Mouse (Mus musculus) embryonic facial prominence, embryonic 14.5 days (tissue): ENCODE data around the gene Copg2. TPM values are rescaled to one million over a fixed set of nuclear protein-coding genes. Genes with fewer than 3 reads are reported as not detected.
"Not testable (repeated sequence)": the region's sequence is repeated elsewhere in the genome, so short reads cannot be mapped to it uniquely, and the experiment has no call there.

Experiments
- ATAC-seq: fragments of 200-750 bp; cut with Nextera tagmentation; 2 replicates; pipeline ENCODE4 v1.8.0; 2017; ENCODE audit warnings: low read depth, moderate number of reproducible peaks, moderate TSS enrichment
- DNase-seq: peaks from one replicate; pipeline ENCODE4 v3.0.0-alpha.2; 2015; ENCODE audit warnings: low spot score
- H3K27ac ChIP-seq: fragments of 300-500 bp; sonication (generic); replicated peaks from 2 replicates; pipeline ENCODE4 v1.5.1; 2014; ENCODE audit warnings: low read depth, mild to moderate bottlenecking, low read length, moderate library complexity
- H3K27me3 ChIP-seq: fragments of 300-500 bp; sonication (generic); replicated peaks from 2 replicates; pipeline ENCODE4 v1.6.1; 2014; ENCODE audit warnings: low read length; ENCODE audit not compliant: control insufficient read depth, insufficient read depth
- H3K36me3 ChIP-seq: fragments of 300-500 bp; sonication (generic); 2 replicates; pipeline ENCODE4 v1.6.1; 2014; ENCODE audit warnings: low read length, mixed read lengths; ENCODE audit not compliant: control insufficient read depth, insufficient read depth
- H3K4me1 ChIP-seq: fragments of 300-500 bp; sonication (generic); 2 replicates; pipeline ENCODE4 v1.6.1; 2014; ENCODE audit warnings: antibody characterized with exemption, low read length; ENCODE audit not compliant: control insufficient read depth, insufficient read depth
- H3K4me2 ChIP-seq: fragments of 300-500 bp; sonication (generic); 2 replicates; pipeline ENCODE4 v1.6.1; 2014; ENCODE audit warnings: low read depth, mild to moderate bottlenecking, low read length, moderate library complexity, mixed read lengths
- H3K4me3 ChIP-seq: fragments of 300-500 bp; sonication (generic); 2 replicates; pipeline ENCODE4 v1.5.1; 2014; ENCODE audit warnings: low read depth, mild to moderate bottlenecking, low read length
- H3K9ac ChIP-seq: fragments of 300-500 bp; sonication (generic); 2 replicates; pipeline ENCODE4 v1.6.1; 2014; ENCODE audit warnings: low read depth, mild to moderate bottlenecking, low read length, moderate library complexity, mixed read lengths
- H3K9me3 ChIP-seq: fragments of 300-500 bp; sonication (generic); 2 replicates; pipeline ENCODE4 v1.6.1; 2016; ENCODE audit warnings: low read length; ENCODE audit not compliant: control insufficient read depth
- WGBS: fragments of 180-500 bp; shearing (Covaris S2); extraction: QIAGEN DNeasy Blood & Tissue Kit; methylation state at CpG from one replicate; pipeline ENCODE4 v1.1.7; 2014; 5-methylcytosine and 5-hydroxymethylcytosine counted together
- polyA plus RNA-seq: library from polyadenylated mRNA; unstranded; fragments of >200 nt; fragmentation: Nextera tagmentation; extraction: Ambion mirVana; gene quantifications from 2 replicates; pipeline ENCODE4 v1.2.1, GENCODE M21; 2014

Gene Copg2
- polyA plus RNA-seq, 1 experiment from 2014 or later, result 29.0 TPM

GRCm38 (mm10) chr6:30804389-30805052, 92.1 kb downstream of the Copg2 start:
- not testable (repeated sequence) for H3K27ac ChIP-seq
- peak; percentile 70 for ATAC-seq
- WGBS, result 77% methylated on average over 6 of the region's 6 CpGs

GRCm38 (mm10) chr6:30802915-30803314, 93.7 kb downstream of the Copg2 start:
- not testable (repeated sequence) for H3K4me2 ChIP-seq, DNase-seq, H3K9me3 ChIP-seq, H3K4me1 ChIP-seq, H3K27me3 ChIP-seq, H3K4me3 ChIP-seq, ATAC-seq, H3K9ac ChIP-seq, H3K27ac ChIP-seq
- WGBS, result 87% methylated on average over 7 of the region's 7 CpGs
- H3K36me3 ChIP-seq, result peaks cover 22% of the 10 kb centered on the region

More at GRCm38 (mm10) chr6:30804389-30805052, 92.1 kb downstream of the Copg2 start:
- peaks cover 25% of the 10 kb centered on the region for H3K36me3 ChIP-seq
- DNase-seq, H3K9me3 ChIP-seq, H3K9ac ChIP-seq, H3K4me1 ChIP-seq, H3K4me3 ChIP-seq, H3K4me2 ChIP-seq, H3K27me3 ChIP-seq: not testable (repeated sequence)

GRCm38 (mm10) chr6:30751209-30751608, 145.4 kb downstream of the Copg2 start:
- Histone ChIP-seq H3K4me3 (no peak overlapping the region), H3K27ac (no peak overlapping the region), H3K9ac (no peak overlapping the region), H3K27me3 (no peaks in the 10 kb centered on the region), H3K4me2 (no peak overlapping the region), H3K9me3 (no peaks in the 10 kb centered on the region), H3K36me3 (peaks cover 30% of the 10 kb centered on the region), H3K4me1 (no peaks in the 10 kb centered on the region)
- WGBS, result 74% methylated on average over 2 of the region's 2 CpGs
- ATAC-seq (0 out of 2 replicates have a peak, but pooled peaks have one; percentile 7), DNase-seq (no peak)

GRCm38 (mm10) chr6:30750482-30750881, 146.1 kb downstream of the Copg2 start:
- Histone ChIP-seq H3K27ac (no peak overlapping the region), H3K27me3 (no peaks in the 10 kb centered on the region), H3K9me3 (no peaks in the 10 kb centered on the region), H3K4me3 (no peak overlapping the region), H3K36me3 (peaks cover 37% of the 10 kb centered on the region), H3K9ac (no peak overlapping the region), H3K4me1 (no peaks in the 10 kb centered on the region; the same call in 1 of the 2 replicates), H3K4me2 (no peak overlapping the region)
- WGBS, result 72% methylated on average over 6 of the region's 6 CpGs
- DNase-seq (no peak), ATAC-seq (peak; percentile 50; the same call in 1 of the 2 replicates)

- peak; percentile 54 for ATAC-seq
- H3K27ac ChIP-seq, result no peak overlapping the region
- H3K4me2 ChIP-seq, result no peak overlapping the region
- WGBS, result 44% methylated on average over 1 of the region's 1 CpGs
- H3K36me3 ChIP-seq, result peaks cover 43% of the 10 kb centered on the region
- no peak overlapping the region for H3K4me3 ChIP-seq
- H3K4me1 ChIP-seq, result no peaks in the 10 kb centered on the region; the same call in 1 of the 2 replicates
- H3K9me3 ChIP-seq, result no peaks in the 10 kb centered on the region
- no peaks in the 10 kb centered on the region for H3K27me3 ChIP-seq
- H3K9ac ChIP-seq, result no peak overlapping the region
- DNase-seq, result no peak
These were observed 146.7 kb downstream of the Copg2 start for GRCm38 (mm10) chr6:30749892-30750291.

DNA sequence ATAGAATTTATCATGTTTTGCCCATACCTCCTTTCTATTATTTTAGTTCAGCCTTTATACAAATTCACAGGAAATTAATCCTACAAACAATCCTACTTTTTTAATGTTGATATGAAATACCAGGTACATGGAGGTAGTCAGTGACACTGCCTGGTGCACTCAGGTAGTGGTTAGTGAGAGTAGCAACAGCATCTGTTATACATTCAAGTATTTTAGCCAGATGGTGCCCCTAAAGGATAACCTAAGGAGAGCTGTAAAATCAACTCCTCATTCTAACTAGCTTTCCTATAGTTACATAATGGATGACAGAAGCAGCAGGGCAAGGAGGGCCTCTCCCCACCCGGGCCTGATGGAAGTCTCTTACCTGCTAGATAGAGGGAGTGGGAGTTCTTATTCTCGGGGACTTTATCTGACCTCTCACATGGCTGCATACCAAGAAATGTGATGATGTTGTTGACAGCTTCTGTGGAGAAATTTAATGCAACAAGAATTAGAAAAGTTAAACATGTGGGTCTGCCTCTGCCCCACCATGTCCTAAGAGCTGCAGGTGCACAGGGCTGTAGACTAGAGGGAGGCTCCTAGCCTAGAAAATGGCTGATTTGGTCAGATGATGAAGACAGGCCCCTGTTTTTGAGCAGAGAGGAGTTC, 147.4 kb downstream of the Copg2 start:
- Histone ChIP-seq H3K27me3 (no peaks in the 10 kb centered on the region), H3K4me2 (no peak overlapping the region), H3K9me3 (no peaks in the 10 kb centered on the region), H3K4me1 (no peaks in the 10 kb centered on the region; the same call in 1 of the 2 replicates), H3K27ac (0 out of 2 replicates have a peak overlapping the region, but pooled peaks have one; percentile 33), H3K9ac (no peak overlapping the region), H3K36me3 (peaks cover 46% of the 10 kb centered on the region), H3K4me3 (no peak overlapping the region)
- DNase-seq (no peak), ATAC-seq (0 out of 2 replicates have a peak, but pooled peaks have one; percentile 10)
- WGBS, result 47% methylated on average over 2 of the region's 2 CpGs

DNA sequence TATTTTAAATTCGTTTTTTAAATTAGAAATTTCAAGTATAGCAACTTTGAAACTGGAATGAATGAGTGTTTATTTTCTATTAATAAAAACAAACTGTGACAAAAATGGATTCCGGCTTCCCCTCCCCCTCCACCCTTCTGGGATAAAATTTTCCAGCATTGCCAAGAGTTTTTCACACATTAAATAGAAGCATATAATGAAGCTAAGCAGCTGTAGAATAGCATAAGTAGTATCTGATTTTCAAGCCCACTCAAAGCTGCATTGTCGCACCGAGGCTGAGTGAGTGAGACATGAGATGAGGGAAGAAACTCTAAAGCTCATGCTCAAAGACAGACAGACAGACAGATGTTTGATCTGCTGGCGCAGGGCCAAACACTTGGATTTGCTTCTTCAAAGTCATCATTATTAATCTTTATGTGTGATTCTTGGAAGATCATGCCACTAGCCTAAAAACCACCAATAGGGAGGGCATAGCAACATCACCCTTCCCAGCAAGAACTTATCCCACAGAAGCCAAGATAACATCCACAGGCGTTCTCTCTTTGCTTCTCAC, 148.2 kb downstream of the Copg2 start:
- 70% methylated on average over 6 of the region's 6 CpGs for WGBS
- no peak for ATAC-seq
- H3K36me3 ChIP-seq, result peaks cover 54% of the 10 kb centered on the region
- DNase-seq, result no peak
- no peaks in the 10 kb centered on the region; the same call in 1 of the 2 replicates for H3K4me1 ChIP-seq
- no peak overlapping the region for H3K4me2 ChIP-seq
- H3K27me3 ChIP-seq, result no peaks in the 10 kb centered on the region
- no peak overlapping the region for H3K4me3 ChIP-seq
- 0 out of 2 replicates have a peak overlapping the region, but pooled peaks have one; percentile 33 for H3K27ac ChIP-seq
- H3K9me3 ChIP-seq, result no peaks in the 10 kb centered on the region
- no peak overlapping the region for H3K9ac ChIP-seq

GRCm38 (mm10) chr6:30747631-30748357, 148.8 kb downstream of the Copg2 start:
- 71% methylated on average over 7 of the region's 7 CpGs for WGBS
- DNase-seq (no peak), ATAC-seq (no peak)
- no peaks in the 10 kb centered on the region for H3K27me3 ChIP-seq
- no peak overlapping the region for H3K27ac ChIP-seq
- H3K4me1 ChIP-seq, result no peaks in the 10 kb centered on the region; the same call in 1 of the 2 replicates
- peaks cover 60% of the 10 kb centered on the region for H3K36me3 ChIP-seq
- H3K4me2 ChIP-seq, result no peak overlapping the region
- no peaks in the 10 kb centered on the region for H3K9me3 ChIP-seq
- no peak overlapping the region for H3K4me3 ChIP-seq
- no peak overlapping the region for H3K9ac ChIP-seq
